Mouse (Mus musculus) lung, postnatal 0 days (tissue): ENCODE data around the gene Arhgap15.

Experiments used
- CTCF ChIP-seq: IDR thresholded peaks from 2 replicates; pipeline ENCODE4 v1.5.1; 2016; ENCODE audit warnings: antibody characterized with exemption, mild to moderate bottlenecking
- EP300 ChIP-seq: IDR thresholded peaks from 2 replicates; pipeline ENCODE4 v1.6.1; 2016; ENCODE audit warnings: antibody characterized with exemption, mild to moderate bottlenecking, control low read depth

- TF ChIP-seq CTCF (no peak), EP300 (no peak)
Measured at GRCm38 (mm10) chr2:43738562-43739112, 10.0 kb upstream of the Arhgap15 start.
